20 mouse cellular contexts compared by ENCODE assay signal in genomic region chr10:70971156-70971555, GRCm38 (mm10).
"Had no signal": no experiment of that assay in that cellular context is flagged by ENCODE, and none has a peak within 500 bp of the region (broad histone marks: within the 10 kb centered on the region; RNA-seq: fewer than 3 reads in every experiment).

No protein-coding gene starts in this region.

- H3K4me1 ChIP-seq: liver, embryonic 13.5 days; midbrain, embryonic 12.5 days; neural tube, embryonic 13.5 days had no signal

- H3K27ac ChIP-seq: left cerebral cortex, adult 2 months; liver, embryonic 13.5 days; midbrain, embryonic 12.5 days; neural tube, embryonic 13.5 days; stomach, postnatal 0 days had no signal

- ATAC-seq: midbrain, embryonic 16.5 days had no signal

- H3K4me3 ChIP-seq: left cerebral cortex, adult 2 months; liver, embryonic 13.5 days; midbrain, embryonic 12.5 days; myocyte; neural tube, embryonic 13.5 days had no signal

- H3K27me3 ChIP-seq: liver, embryonic 13.5 days; midbrain, embryonic 12.5 days; neural tube, embryonic 13.5 days had no signal

- H3K36me3 ChIP-seq: liver, embryonic 13.5 days; midbrain, embryonic 12.5 days; neural tube, embryonic 13.5 days had no signal

- H3K9me3 ChIP-seq: midbrain, embryonic 12.5 days; neural tube, embryonic 13.5 days had no signal

- H3K9ac ChIP-seq: liver, embryonic 13.5 days; midbrain, embryonic 12.5 days; neural tube, embryonic 13.5 days had no signal

- DNase-seq: kidney, adult 9 months; kidney, postnatal 14 days; kidney, postnatal 4 days; layer of hippocampus, postnatal 36 days; liver, embryonic 13.5 days; lung, adult 2 months; lung, postnatal 14 days; lung, postnatal 4 days; retina, postnatal 1 day; right cerebral cortex, postnatal 14 days; right cerebral cortex, postnatal 4 days; thymus, adult 2 months; thymus, postnatal 14 days; thymus, postnatal 4 days had no signal

- H3K4me2 ChIP-seq: liver, embryonic 13.5 days; midbrain, embryonic 12.5 days; neural tube, embryonic 13.5 days had no signal
